Mouse (Mus musculus) kidney, embryonic 14.5 days (tissue): Measurements from ENCODE around the gene BC034090. TPM values are rescaled to one million over a fixed set of nuclear protein-coding genes. Genes with fewer than 3 reads are reported as not detected.
"Not testable (repeated sequence)": the region's sequence is repeated elsewhere in the genome, so short reads cannot be mapped to it uniquely, and the experiment has no call there.

Experiments
- ATAC-seq: fragments of 200-750 bp; cut with Nextera tagmentation; 2 replicates; pipeline ENCODE4 v1.8.0; 2017; ENCODE audit warnings: moderate number of reproducible peaks, mild to moderate bottlenecking, moderate TSS enrichment, moderate library complexity; ENCODE audit not compliant: low FRiP score, low TSS enrichment
- H3K27ac ChIP-seq: fragments of 300-500 bp; sonication (generic); 2 replicates; pipeline ENCODE4 v1.5.1; 2014; ENCODE audit warnings: low read depth, mild to moderate bottlenecking, low read length, moderate library complexity, mixed read lengths
- H3K27me3 ChIP-seq: fragments of 300-500 bp; sonication (generic); 2 replicates; pipeline ENCODE4 v1.6.1; 2014; ENCODE audit warnings: mild to moderate bottlenecking, low read length; ENCODE audit not compliant: control insufficient read depth, insufficient read depth
- H3K36me3 ChIP-seq: fragments of 300-500 bp; sonication (generic); 2 replicates; pipeline ENCODE4 v1.6.1; 2014; ENCODE audit warnings: low read length, mixed read lengths; ENCODE audit not compliant: control insufficient read depth, insufficient read depth
- H3K4me1 ChIP-seq: fragments of 300-500 bp; sonication (generic); 2 replicates; pipeline ENCODE4 v1.6.1; 2014; ENCODE audit warnings: low read length, mixed read lengths; ENCODE audit not compliant: control insufficient read depth, insufficient read depth
- H3K4me2 ChIP-seq: fragments of 300-500 bp; sonication (generic); replicated peaks from 2 replicates; pipeline ENCODE4 v1.6.1; 2014; ENCODE audit warnings: low read depth, mild to moderate bottlenecking, low read length
- H3K4me3 ChIP-seq: fragments of 300-500 bp; sonication (generic); 2 replicates; pipeline ENCODE4 v1.5.1; 2014; ENCODE audit warnings: mild to moderate bottlenecking, low read length
- H3K9ac ChIP-seq: fragments of 300-500 bp; sonication (generic); 2 replicates; pipeline ENCODE4 v1.6.1; 2014; ENCODE audit warnings: low read depth, mild to moderate bottlenecking, low read length, moderate library complexity
- H3K9me3 ChIP-seq: fragments of 300-500 bp; sonication (generic); 2 replicates; pipeline ENCODE4 v1.6.1; 2016; ENCODE audit warnings: low read length; ENCODE audit not compliant: control insufficient read depth
- WGBS: fragments of 180-500 bp; shearing (Covaris S2); extraction: QIAGEN DNeasy Blood & Tissue Kit; methylation state at CpG from one replicate; pipeline ENCODE4 v1.1.7; 2014; 5-methylcytosine and 5-hydroxymethylcytosine counted together
- polyA plus RNA-seq: library from polyadenylated mRNA; unstranded; fragments of >200 nt; fragmentation: Nextera tagmentation; extraction: Ambion mirVana; gene quantifications from 2 replicates; pipeline ENCODE4 v1.2.1, GENCODE M21; 2014

BC034090 gene
- polyA plus RNA-seq, 1 experiment from 2014 or later, result 4.9 TPM

DNA sequence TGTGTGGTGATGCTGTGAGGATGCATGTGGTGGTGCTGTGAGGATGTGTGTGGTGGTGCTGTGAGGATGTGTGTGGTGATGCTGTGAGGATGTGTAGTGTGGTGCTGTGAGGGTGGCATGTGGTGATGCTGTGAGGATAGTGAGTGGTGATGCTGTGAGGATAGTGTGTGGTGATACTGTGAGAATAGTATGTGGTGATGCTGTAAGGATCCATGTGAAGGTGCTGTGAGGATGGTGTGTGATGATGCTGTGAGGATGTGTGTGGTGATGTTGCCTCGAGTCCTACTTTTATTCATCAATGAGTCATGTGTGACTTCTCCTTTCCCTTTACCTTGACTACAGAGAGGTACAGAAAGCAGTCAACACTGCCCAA is 70.6 kb downstream of the BC034090 start:
- H3K4me2 ChIP-seq, ATAC-seq, H3K27me3 ChIP-seq, H3K9ac ChIP-seq, H3K4me3 ChIP-seq, H3K27ac ChIP-seq, H3K4me1 ChIP-seq, H3K9me3 ChIP-seq: not testable (repeated sequence)
- 89% methylated on average over 1 of the region's 1 CpGs for WGBS
- peaks cover 25% of the 10 kb centered on the region for H3K36me3 ChIP-seq

DNA sequence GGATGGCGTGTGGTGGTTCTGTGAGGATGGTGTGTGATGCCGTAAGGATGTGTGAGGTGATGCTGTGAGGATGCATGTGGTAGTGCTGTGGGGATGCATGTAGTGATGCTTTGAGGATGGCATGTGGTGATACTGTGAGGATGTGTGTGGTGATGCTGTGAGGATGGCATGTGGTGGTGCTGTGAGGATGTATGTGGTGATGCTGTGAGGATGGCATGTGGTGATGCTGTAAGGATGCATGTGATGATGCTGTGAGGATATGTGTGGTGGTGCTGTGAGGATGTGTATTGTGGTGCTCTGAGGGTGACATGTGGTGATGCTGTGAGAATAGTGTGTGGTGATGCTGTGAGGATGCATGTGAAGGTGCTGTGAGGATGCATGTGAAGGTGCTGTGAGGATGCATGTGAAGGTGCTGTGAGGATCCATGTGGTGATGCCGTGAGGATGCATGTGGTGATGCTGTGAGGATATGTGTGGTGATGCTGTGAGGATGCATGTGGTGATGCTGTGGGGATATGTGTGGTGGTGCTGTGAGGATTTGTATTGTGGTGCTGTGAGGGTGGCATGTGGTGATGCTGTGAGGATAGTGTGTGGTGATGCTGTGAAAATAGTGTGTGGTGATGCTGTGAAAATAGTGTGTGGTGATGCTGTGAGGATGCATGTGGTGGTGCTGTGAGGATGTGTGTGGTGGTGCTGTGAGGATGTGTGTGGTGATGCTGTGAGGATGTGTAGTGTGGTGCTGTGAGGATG is 71.2 kb downstream of the BC034090 start:
- Histone ChIP-seq H3K9ac (no peak overlapping the region), H3K4me3 (no peak overlapping the region), H3K36me3 (peaks cover 23% of the 10 kb centered on the region), H3K4me2 (no peak overlapping the region), H3K4me1 (no peaks in the 10 kb centered on the region), H3K27ac (no peak overlapping the region), H3K27me3 (no peaks in the 10 kb centered on the region), H3K9me3 (no peaks in the 10 kb centered on the region)
- no peak for ATAC-seq
- WGBS, result 84% methylated on average over 3 of the region's 3 CpGs

DNA sequence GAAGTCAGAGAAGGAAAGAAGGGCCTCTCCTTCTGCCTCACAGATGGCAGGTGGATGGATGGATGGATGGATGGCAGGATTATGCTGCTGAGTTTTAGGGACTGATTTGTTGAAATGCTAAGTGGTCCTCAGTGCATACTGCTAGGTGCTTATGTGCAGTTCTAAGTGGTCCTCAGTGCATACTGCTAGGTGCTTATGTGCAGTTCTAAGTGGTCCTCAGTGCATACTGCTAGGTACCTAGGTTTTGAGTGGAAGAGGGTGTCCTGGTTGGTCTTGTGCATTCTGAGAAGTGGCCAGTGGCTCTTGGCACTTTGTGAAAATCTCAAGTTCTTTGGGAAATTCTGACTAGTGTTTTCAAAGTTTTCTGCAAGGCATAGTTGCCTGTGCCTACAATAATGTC is 74.3 kb downstream of the BC034090 start:
- H3K9me3 ChIP-seq, result no peaks in the 10 kb centered on the region
- H3K36me3 ChIP-seq, result peaks cover 2% of the 10 kb centered on the region; the same call in 1 of the 2 replicates
- H3K4me3 ChIP-seq, result no peak overlapping the region
- H3K27me3 ChIP-seq, result no peaks in the 10 kb centered on the region
- H3K4me1 ChIP-seq, result no peaks in the 10 kb centered on the region
- no peak overlapping the region for H3K27ac ChIP-seq
- no peak overlapping the region for H3K4me2 ChIP-seq
- no peak overlapping the region for H3K9ac ChIP-seq
- ATAC-seq, result no peak

DNA sequence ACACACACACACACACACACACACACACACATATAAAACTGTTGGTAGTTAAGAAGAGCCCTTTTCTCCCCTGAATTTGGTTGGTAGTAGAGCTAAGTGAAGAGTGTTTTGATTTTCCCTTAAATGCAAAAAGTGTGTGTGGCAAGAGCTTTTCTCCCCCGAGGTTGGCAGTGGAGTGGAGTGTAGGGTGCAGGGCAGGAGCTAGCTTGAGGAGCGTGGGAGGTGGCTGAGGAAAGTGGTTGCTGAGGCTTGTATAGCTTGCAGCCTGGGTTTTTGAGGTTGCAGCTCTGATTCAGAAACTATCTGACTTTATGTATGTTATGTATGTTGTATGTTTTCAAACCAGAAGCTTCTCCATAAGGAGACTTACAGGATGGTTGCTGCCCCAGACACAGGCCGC is 76.8 kb downstream of the BC034090 start:
- Histone ChIP-seq H3K4me1 (no peaks in the 10 kb centered on the region), H3K4me2 (no peak overlapping the region), H3K9ac (no peak overlapping the region), H3K4me3 (no peak overlapping the region), H3K27me3 (no peaks in the 10 kb centered on the region), H3K36me3 (no peaks in the 10 kb centered on the region), H3K27ac (no peak overlapping the region), H3K9me3 (no peaks in the 10 kb centered on the region)
- ATAC-seq, result no peak
- WGBS, result 90% methylated on average over 3 of the region's 3 CpGs

Other genes starting within 250 kb of the BC034090 start
- 13.1 and 14.8 TPM in 2 replicates for gene Ier5, start 144.8 kb downstream of the BC034090 start, polyA plus RNA-seq
- gene Mr1, start 97.6 kb downstream of the BC034090 start, polyA plus RNA-seq, result 4.6 and 4.8 TPM in 2 replicates
- 69.2 and 86.8 TPM in 2 replicates for gene Stx6, start 85.7 kb downstream of the BC034090 start, polyA plus RNA-seq
- gene Xpr1, start 173.0 kb upstream of the BC034090 start, polyA plus RNA-seq, result 10.4 and 12.6 TPM in 2 replicates